Mouse (Mus musculus) olfactory bulb, adult 2 months (tissue): ENCODE measurements around the gene Stat3. TPM values are rescaled to one million over a fixed set of nuclear protein-coding genes. Genes with fewer than 3 reads are reported as not detected.

Experiments used
- H3K27ac ChIP-seq: fragments of 200-500 bp; 2 replicates; pipeline ENCODE4 v1.5.1; 2012; ENCODE audit warnings: low read depth, low read length; ENCODE audit not compliant: insufficient read depth
- H3K4me1 ChIP-seq: fragments of 200-500 bp; 2 replicates; pipeline ENCODE4 v1.6.1; 2012; ENCODE audit warnings: low read length; ENCODE audit not compliant: control insufficient read depth, insufficient read depth
- H3K4me3 ChIP-seq: fragments of 200-500 bp; 2 replicates; pipeline ENCODE4 v1.5.1; 2012; ENCODE audit warnings: mild to moderate bottlenecking, low read depth, low read length, moderate library complexity; ENCODE audit not compliant: insufficient read depth
- CTCF ChIP-seq: fragments of 200-500 bp; IDR thresholded peaks from 2 replicates; pipeline ENCODE4 v1.5.1; 2012; ENCODE audit warnings: low read depth, mild to moderate bottlenecking, low read length, moderate library complexity; ENCODE audit not compliant: insufficient read depth
- POLR2A ChIP-seq: fragments of 200-500 bp; IDR thresholded peaks from 2 replicates; pipeline ENCODE4 v1.6.1; 2012; ENCODE audit warnings: mild to moderate bottlenecking, low read depth, low read length, moderate library complexity; ENCODE audit not compliant: insufficient read depth
- WGBS: fragments of 180-500 bp; shearing (Covaris S2); methylation state at CpG from one replicate; pipeline ENCODE4 v1.1.7; 2018; 5-methylcytosine and 5-hydroxymethylcytosine counted together
- polyA plus RNA-seq: library from polyadenylated mRNA; stranded (reverse); fragments of >200 nt; gene quantifications from 2 replicates; pipeline ENCODE4 v1.2.4, GENCODE M21; 2012; ENCODE audit warnings: low replicate concordance; ENCODE audit not compliant: missing spikeins, insufficient read depth, insufficient read length

The Stat3 gene
- polyA plus RNA-seq, 1 experiment: not detected

- TF ChIP-seq POLR2A (no peak), CTCF (no peak)
- 60% methylated on average over 14 of the region's 14 CpGs for WGBS
- Histone ChIP-seq H3K4me3 (no peak overlapping the region), H3K4me1 (peaks cover 12% of the 10 kb centered on the region), H3K27ac (peak overlapping the region; percentile 12; the same call in 1 of the 2 replicates)
These were observed 35.1 kb upstream of the Stat3 start for GRCm38 (mm10) chr11:100974381-100974970.

GRCm38 (mm10) chr11:100973245-100973644, 33.9 kb upstream of the Stat3 start:
- TF ChIP-seq CTCF (no peak), POLR2A (no peak)
- Histone ChIP-seq H3K4me1 (peaks cover 20% of the 10 kb centered on the region), H3K27ac (no peak overlapping the region), H3K4me3 (no peak overlapping the region)
- WGBS: 96% methylated on average over 7 of the region's 7 CpGs

GRCm38 (mm10) chr11:100971455-100971854, 32.1 kb upstream of the Stat3 start:
- TF ChIP-seq CTCF: no peak
- no peak for TF ChIP-seq POLR2A
- H3K4me3 ChIP-seq: no peak overlapping the region
- no peak overlapping the region for H3K27ac ChIP-seq
- WGBS: 88% methylated on average over 10 of the region's 10 CpGs
- peaks cover 22% of the 10 kb centered on the region for H3K4me1 ChIP-seq

GRCm38 (mm10) chr11:100970557-100970937, 31.2 kb upstream of the Stat3 start, which contains the start of gene Cavin1:
Gene Cavin1, minus strand, starts transcription at chr11:100970887.
- H3K27ac ChIP-seq: 0 out of 2 replicates have a peak within 1 kb of the TSS, but pooled peaks have one; percentile 27
- peaks cover 22% of the 10 kb centered on the region for H3K4me1 ChIP-seq
- WGBS: 10% methylated on average over 20 of the region's 20 CpGs
- peak within 1 kb of the TSS; percentile 50 for H3K4me3 ChIP-seq
- TF ChIP-seq POLR2A (no peak), CTCF (no peak)

GRCm38 (mm10) chr11:100969744-100970556, 30.6 kb upstream of the Stat3 start:
- 1% methylated on average over 65 of the region's 65 CpGs for WGBS
- TF ChIP-seq CTCF: no peak
- TF ChIP-seq POLR2A: no peak
- peaks cover 22% of the 10 kb centered on the region for H3K4me1 ChIP-seq
- 0 out of 2 replicates have a peak overlapping the region, but pooled peaks have one; percentile 27 for H3K27ac ChIP-seq
- H3K4me3 ChIP-seq: peak overlapping the region; percentile 50

GRCm38 (mm10) chr11:100969189-100969743, 29.9 kb upstream of the Stat3 start:
- Histone ChIP-seq H3K4me1 (peaks cover 22% of the 10 kb centered on the region), H3K27ac (0 out of 2 replicates have a peak overlapping the region, but pooled peaks have one; percentile 27), H3K4me3 (peak overlapping the region; percentile 50)
- TF ChIP-seq CTCF (no peak), POLR2A (no peak)
- WGBS: 10% methylated on average over 35 of the region's 35 CpGs

GRCm38 (mm10) chr11:100968501-100968900, 29.2 kb upstream of the Stat3 start:
- H3K4me1 ChIP-seq: peaks cover 22% of the 10 kb centered on the region
- TF ChIP-seq CTCF (no peak), POLR2A (no peak)
- H3K27ac ChIP-seq: no peak overlapping the region
- 90% methylated on average over 5 of the region's 5 CpGs for WGBS
- H3K4me3 ChIP-seq: no peak overlapping the region

- Histone ChIP-seq H3K4me3 (no peak overlapping the region), H3K4me1 (peaks cover 22% of the 10 kb centered on the region), H3K27ac (no peak overlapping the region)
- TF ChIP-seq POLR2A: no peak
- TF ChIP-seq CTCF: no peak
- 88% methylated on average over 5 of the region's 5 CpGs for WGBS
These were observed 28.6 kb upstream of the Stat3 start for GRCm38 (mm10) chr11:100967881-100968420.

- no peak for TF ChIP-seq POLR2A
- no peak for TF ChIP-seq CTCF
- Histone ChIP-seq H3K4me1 (peaks cover 25% of the 10 kb centered on the region), H3K27ac (no peak overlapping the region), H3K4me3 (no peak overlapping the region)
- WGBS: 44% methylated on average over 5 of the region's 5 CpGs
These were observed 28.0 kb upstream of the Stat3 start for GRCm38 (mm10) chr11:100967376-100967775.

- TF ChIP-seq CTCF (no peak), POLR2A (no peak)
These were observed 26.4 kb upstream of the Stat3 start for GRCm38 (mm10) chr11:100965760-100966159.

More at GRCm38 (mm10) chr11:100965760-100966159, 26.4 kb upstream of the Stat3 start:
- Histone ChIP-seq H3K4me1 (peaks cover 29% of the 10 kb centered on the region), H3K4me3 (no peak overlapping the region), H3K27ac (no peak overlapping the region)
- WGBS: 86% methylated on average over 6 of the region's 6 CpGs
